Comparison of ENCODE assay signal across 8 mouse cellular contexts in genomic region chr14:122981831-122982485, GRCm38 (mm10). TPM values are rescaled to one million over a fixed set of nuclear protein-coding genes. Genes with fewer than 3 reads are reported as not detected.
DNase-seq lines count a peak whose midpoint lies in the region; ATAC-seq lines count a peak whose summit lies in the region.

No protein-coding gene starts in this region.

- no peak for ATAC-seq in heart, embryonic 12.5 days (ENCODE audit: insufficient number of reproducible peaks, low FRiP score)
- no peak for ATAC-seq in hindbrain, embryonic 11.5 days (ENCODE audit: low FRiP score)
- ATAC-seq in midbrain, embryonic 14.5 days (ENCODE audit: low FRiP score, low TSS enrichment), result no peak

- WGBS in heart, embryonic 12.5 days, result 46% methylated on average over 8 of the region's 8 CpGs
- WGBS in hindbrain, embryonic 11.5 days, result 35% methylated on average over 8 of the region's 8 CpGs
- whole genome bisulfite sequencing in midbrain, embryonic 14.5 days, result 26% methylated on average over 8 of the region's 8 CpGs

- peak overlapping the region; percentile 74 for H3K4me3 ChIP-seq in heart, embryonic 12.5 days
- H3K4me3 ChIP-seq in hindbrain, embryonic 11.5 days (ENCODE audit: low read depth, low read length), result peak overlapping the region; percentile 87
- H3K4me3 ChIP-seq in midbrain, embryonic 14.5 days (replicated peaks; ENCODE audit: low read depth, low read length), result peak overlapping the region; percentile 83

- no peak for DNase-seq in heart, postnatal 10 days
- peak; percentile 7 for DNase-seq in MN1 (ENCODE audit: low spot score)
- peak; percentile 33 for DNase-seq in hindbrain, embryonic 11.5 days (ENCODE audit: low spot score)
- DNase-seq in midbrain, embryonic 14.5 days, result peak; percentile 20
- DNase-seq in thymus, postnatal 10 days (ENCODE audit: low spot score in 2 of 2), result no peak
- no peak for DNase-seq in frontal cortex, postnatal 25 days (ENCODE audit: low spot score in 2 of 2)
- no peak for DNase-seq in left cerebral cortex, adult 8-10 months (ENCODE audit: low spot score in 2 of 2)

- H3K27ac ChIP-seq in heart, embryonic 12.5 days (ENCODE audit: poor library complexity, severe bottlenecking), result no peak overlapping the region
- H3K27ac ChIP-seq in hindbrain, embryonic 11.5 days (ENCODE audit: low read depth, low read length), result no peak overlapping the region
- H3K27ac ChIP-seq in midbrain, embryonic 14.5 days (replicated peaks; ENCODE audit: low read depth, low read length), result peak overlapping the region; percentile 91

- no peaks in the 10 kb centered on the region for H3K36me3 ChIP-seq in heart, embryonic 12.5 days
- no peaks in the 10 kb centered on the region for H3K36me3 ChIP-seq in hindbrain, embryonic 11.5 days (ENCODE audit: control insufficient read depth, insufficient read depth, low read length)
- 0 out of 2 replicates have a peak, but pooled peaks cover 4% of the 10 kb centered on the region for H3K36me3 ChIP-seq in midbrain, embryonic 14.5 days (ENCODE audit: control insufficient read depth, insufficient read depth, low read length)

- peak overlapping the region; percentile 85 for H3K4me2 ChIP-seq in heart, embryonic 12.5 days
- H3K4me2 ChIP-seq in hindbrain, embryonic 11.5 days (replicated peaks; ENCODE audit: low read depth, low read length), result peak overlapping the region; percentile 85
- peak overlapping the region; percentile 81 for H3K4me2 ChIP-seq in midbrain, embryonic 14.5 days (ENCODE audit: low read length)

- H3K27me3 ChIP-seq in heart, embryonic 12.5 days (replicated peaks), result no peaks in the 10 kb centered on the region
- no peaks in the 10 kb centered on the region for H3K27me3 ChIP-seq in hindbrain, embryonic 11.5 days (ENCODE audit: control insufficient read depth, insufficient read depth, low read length)
- H3K27me3 ChIP-seq in midbrain, embryonic 14.5 days (ENCODE audit: control insufficient read depth, insufficient read depth, low read length), result no peaks in the 10 kb centered on the region

- intact Hi-C loops in heart, postnatal 10 days (cut with DNase I), result loop anchor here (5.0 kb wide), 1 partner anchor 70 kb away; the partner anchor contains the start of gene Ggact

- H3K4me1 ChIP-seq in heart, embryonic 12.5 days (replicated peaks), result peaks cover 20% of the 10 kb centered on the region
- H3K4me1 ChIP-seq in hindbrain, embryonic 11.5 days (replicated peaks; ENCODE audit: control insufficient read depth, insufficient read depth, low read length), result peaks cover 7% of the 10 kb centered on the region
- peaks cover 18% of the 10 kb centered on the region for H3K4me1 ChIP-seq in midbrain, embryonic 14.5 days (ENCODE audit: control insufficient read depth, insufficient read depth, low read length)

- H3K9ac ChIP-seq in heart, embryonic 12.5 days, result peak overlapping the region; percentile 81
- peak overlapping the region; percentile 82 for H3K9ac ChIP-seq in hindbrain, embryonic 11.5 days (ENCODE audit: low read depth, low read length)
- H3K9ac ChIP-seq in midbrain, embryonic 14.5 days (replicated peaks; ENCODE audit: low read length), result peak overlapping the region; percentile 92

- H3K9me3 ChIP-seq in heart, embryonic 12.5 days (replicated peaks), result no peaks in the 10 kb centered on the region
- no peaks in the 10 kb centered on the region for H3K9me3 ChIP-seq in hindbrain, embryonic 11.5 days (ENCODE audit: control insufficient read depth, low read length)
- no peaks in the 10 kb centered on the region for H3K9me3 ChIP-seq in midbrain, embryonic 14.5 days (ENCODE audit: control insufficient read depth, low read length)

RNA-seq across cellular contexts. Expression of gene Tmtc4, which starts 1.9 kb away (rescaled TPM):
- 22.3 and 23.2 TPM in 2 replicates for polyA plus RNA-seq in heart, embryonic 12.5 days (2016; fragmentation: Nextera tagmentation; extraction: Ambion mirVana)
- 10 to 100 TPM; 14.3 to 22.4 TPM for total RNA-seq in heart, postnatal 10 days (2021)
- 40.0 and 43.5 TPM in 2 replicates for polyA plus RNA-seq in hindbrain, embryonic 11.5 days (2014; fragmentation: Nextera tagmentation; extraction: Ambion mirVana)
- 45.7 and 61.8 TPM in 2 replicates for polyA plus RNA-seq in midbrain, embryonic 14.5 days (2014; fragmentation: Nextera tagmentation; extraction: Ambion mirVana)
- total RNA-seq in left cerebral cortex, adult 8-10 months (2022), result 10 to 100 TPM; 13.1 to 24.7 (median 20.6) TPM

Comparison
In these comparisons a context has a peak if more than half of its experiments do, and no peak if none do; other contexts are left out.
1. DNase-seq: peak in MN1 (single experiment), hindbrain, embryonic 11.5 days (single experiment) and midbrain, embryonic 14.5 days (single experiment); none in heart, postnatal 10 days (0 of 2), thymus, postnatal 10 days (0 of 2), frontal cortex, postnatal 25 days (0 of 2) and left cerebral cortex, adult 8-10 months (0 of 2).
2. Peak in every context shown above with its lines, with median percentiles within 50 percentile points of each other: H3K4me2 ChIP-seq, H3K4me3 ChIP-seq and H3K9ac ChIP-seq.